Mouse (Mus musculus): ENCODE measurements at regions not wholly inside any gene's neighbourhood (a gene's known extent, or its start where the extent isn't known, plus 50 kb on each side); places are given as distances from the start of the nearest gene placed in this dataset.

DNA sequence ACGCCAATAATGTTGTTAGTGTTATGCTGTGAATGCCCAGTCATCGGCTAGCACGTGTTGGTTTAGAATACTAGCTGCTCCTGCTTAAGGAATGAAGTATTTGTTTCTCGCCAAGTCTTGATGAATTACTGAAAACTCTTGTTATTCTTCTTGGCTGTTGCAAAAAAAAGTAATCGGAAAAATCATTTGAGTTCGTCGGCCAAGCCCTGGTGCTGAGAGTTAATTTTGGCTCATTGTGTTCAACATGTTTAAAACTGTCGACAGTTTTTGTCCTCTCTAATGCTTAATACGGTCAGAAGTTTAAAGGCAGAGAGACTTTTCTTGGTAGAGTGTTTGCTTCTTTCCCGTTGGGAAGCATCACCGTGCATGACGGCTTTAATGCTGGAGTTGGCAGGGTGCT, 68.8 kb downstream of the Dusp6 start:
- TF ChIP-seq CTCF (IDR thresholded peaks at IDR 0.05): no peak
- no peak for TF ChIP-seq EP300 (IDR thresholded peaks at IDR 0.05)
